Mouse (Mus musculus): Measurements from ENCODE around the gene Myrip.

- TF ChIP-seq CTCF (IDR thresholded peaks at IDR 0.05; ENCODE audit: control insufficient read depth, insufficient read depth, insufficient read length) (no peak), USF1 (IDR thresholded peaks at IDR 0.05; ENCODE audit: low read depth) (peak; percentile 60), MYOG (IDR thresholded peaks at IDR 0.05; ENCODE audit: control insufficient read depth, extremely low read depth, insufficient read length) (no peak), MAX (IDR thresholded peaks at IDR 0.05) (no peak), CEBPB (IDR thresholded peaks at IDR 0.05; ENCODE audit: low read depth) (no peak), MYOD1 (IDR thresholded peaks at IDR 0.05; ENCODE audit: control insufficient read depth, insufficient read length, low read depth) (no peak)
These were observed 191.4 kb downstream of the Myrip start for GRCm38 (mm10) chr9:120492400-120493351.
